Mouse (Mus musculus) fat pad, adult 2 months (tissue): ENCODE data around the gene Cwc25.
"Not testable (repeated sequence)": the region's sequence is repeated elsewhere in the genome, so short reads cannot be mapped to it uniquely, and the experiment has no call there.

Experiments
- DNase-seq: peaks from one replicate; pipeline ENCODE4 v3.0.0-alpha.2; 2011; ENCODE audit warnings: low read depth, low spot score; ENCODE audit errors: extremely low read depth

Gene Cwc25

GRCm38 (mm10) chr11:97801409-97802193, 35.2 kb upstream of the Cwc25 start:
- DNase-seq: peak; percentile 75

- no peak for DNase-seq
Observed at GRCm38 (mm10) chr11:97800691-97801408, 34.5 kb upstream of the Cwc25 start.

GRCm38 (mm10) chr11:97799994-97800690, 33.8 kb upstream of the Cwc25 start:
- DNase-seq: no peak

GRCm38 (mm10) chr11:97799146-97799993, 33.0 kb upstream of the Cwc25 start:
- no peak for DNase-seq

GRCm38 (mm10) chr11:97798782-97799145, 32.4 kb upstream of the Cwc25 start, which contains the start of gene Lasp1:
Lasp1 (plus strand) TSS chr11:97799000.
- DNase-seq: no peak

GRCm38 (mm10) chr11:97798083-97798435, 31.7 kb upstream of the Cwc25 start:
- no peak for DNase-seq

- no peak for DNase-seq
Observed at GRCm38 (mm10) chr11:97797369-97798082, 31.2 kb upstream of the Cwc25 start.

GRCm38 (mm10) chr11:97796910-97797309, 30.6 kb upstream of the Cwc25 start:
- no peak for DNase-seq

- no peak for DNase-seq
Observed at GRCm38 (mm10) chr11:97793165-97793564, 26.8 kb upstream of the Cwc25 start.

- DNase-seq: not testable (repeated sequence)
Observed at GRCm38 (mm10) chr11:97790778-97791438, 24.6 kb upstream of the Cwc25 start.

GRCm38 (mm10) chr11:97789727-97790126, 23.4 kb upstream of the Cwc25 start:
- no peak for DNase-seq

- DNase-seq: no peak
Observed at GRCm38 (mm10) chr11:97787961-97788360, 21.6 kb upstream of the Cwc25 start.

GRCm38 (mm10) chr11:97782564-97782895, 16.2 kb upstream of the Cwc25 start:
- DNase-seq: no peak

GRCm38 (mm10) chr11:97781832-97782563, 15.6 kb upstream of the Cwc25 start, which contains the start of gene Rpl23:
Rpl23 (minus strand) TSS chr11:97782437.
- DNase-seq: peak; percentile 62

GRCm38 (mm10) chr11:97781478-97781831, 15.1 kb upstream of the Cwc25 start:
- no peak for DNase-seq

- no peak for DNase-seq
Observed at GRCm38 (mm10) chr11:97779968-97780701, 13.8 kb upstream of the Cwc25 start.

GRCm38 (mm10) chr11:97778918-97779317, 12.6 kb upstream of the Cwc25 start:
- DNase-seq: no peak

GRCm38 (mm10) chr11:97777129-97777529, 10.8 kb upstream of the Cwc25 start:
- no peak for DNase-seq
